Mouse (Mus musculus): ENCODE results near the gene Cyp11a1.

GRCm38 (mm10) chr9:58003272-58003671 is 2.9 kb upstream of the Cyp11a1 start:
- TF ChIP-seq CTCF (IDR thresholded peaks at IDR 0.05; ENCODE audit: low read depth, low read length) (no peak), EP300 (IDR thresholded peaks at IDR 0.05; ENCODE audit: insufficient read depth, low read depth, low read length) (peak; percentile 79)
